Mouse (Mus musculus): ENCODE measurements around the gene Gna13.

Gene Gna13

GRCm38 (mm10) chr11:109349652-109350316, 12.8 kb upstream of the Gna13 start:
- no peak for DNase-seq (ENCODE audit: low spot score in 2 of 2)

- no peak for DNase-seq (ENCODE audit: low spot score in 2 of 2)
Observed at GRCm38 (mm10) chr11:109350317-109350714, 12.3 kb upstream of the Gna13 start.

DNA sequence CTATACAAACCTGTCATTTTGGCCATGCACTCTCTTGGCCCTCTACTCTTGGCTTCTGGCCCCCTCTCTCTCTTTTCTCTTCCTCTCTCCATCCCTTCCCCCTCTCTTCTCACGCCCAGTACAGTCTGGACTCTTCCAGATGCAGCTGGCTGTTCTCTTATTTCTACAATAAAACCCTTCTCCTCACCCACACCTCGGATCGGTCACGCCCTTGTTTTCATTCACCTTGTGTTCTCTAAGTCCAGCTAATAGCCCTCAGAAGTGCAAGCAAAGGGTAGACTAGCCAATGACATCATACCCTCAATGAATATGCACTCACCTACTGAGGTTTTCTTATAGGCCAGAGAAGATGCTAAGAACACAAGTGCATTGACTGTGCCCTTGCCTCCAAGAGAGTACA, 11.1 kb upstream of the Gna13 start:
- DNase-seq (ENCODE audit: low spot score in 2 of 2) = no peak

GRCm38 (mm10) chr11:109353391-109354235, 9.0 kb upstream of the Gna13 start:
- no peak for DNase-seq (ENCODE audit: low spot score in 2 of 2)

DNA sequence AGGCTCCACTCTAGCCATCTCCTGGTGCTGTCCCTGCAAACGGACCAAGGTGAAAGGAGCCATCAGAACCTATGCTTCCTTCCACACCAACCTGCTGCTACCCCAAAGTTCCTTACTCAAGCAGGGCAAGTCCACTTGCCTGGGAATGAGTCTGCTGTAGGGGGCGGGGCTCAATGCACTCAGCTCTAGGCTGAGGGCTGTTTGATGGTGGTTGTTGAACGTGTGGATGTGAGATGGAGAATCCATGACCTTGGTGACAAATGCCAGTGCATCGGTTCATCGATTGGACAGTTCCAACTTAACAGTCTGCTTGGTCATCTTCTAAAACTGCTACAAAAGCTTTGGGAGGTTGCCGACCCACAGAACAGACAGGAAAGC, 8.4 kb upstream of the Gna13 start:
- DNase-seq (ENCODE audit: low spot score in 2 of 2) = no peak

DNA sequence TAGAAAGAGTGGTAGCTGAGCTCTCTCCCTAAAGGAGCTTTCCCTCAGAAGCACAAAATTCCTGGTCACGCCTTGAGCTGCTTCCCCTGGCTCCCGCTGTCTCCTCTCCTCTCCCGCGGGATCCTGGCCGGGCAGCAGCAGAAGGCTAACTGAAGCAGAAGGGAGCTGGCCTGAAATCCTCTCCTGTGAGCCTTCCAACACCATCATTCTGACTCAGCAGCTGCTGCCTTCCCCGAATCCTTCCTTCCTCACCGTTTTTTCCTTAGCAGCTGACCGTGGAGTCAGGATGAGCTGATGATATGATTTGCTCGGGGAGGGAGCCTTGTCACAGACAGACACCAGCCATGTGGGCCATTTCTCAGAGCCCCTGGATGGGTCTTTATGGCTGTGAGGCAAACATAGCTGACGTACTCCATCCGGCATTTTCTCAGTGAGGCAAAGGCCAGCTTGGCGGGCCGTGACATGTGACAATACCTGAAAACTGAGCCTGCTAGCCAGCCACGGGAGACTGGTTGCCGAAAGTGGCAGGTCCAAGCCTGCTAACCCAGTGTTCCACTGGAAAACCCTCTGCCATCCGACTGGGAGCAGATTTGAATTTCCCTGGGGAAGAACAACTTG, 6.8 kb upstream of the Gna13 start:
- peak in 1 of 2 experiments; percentile 53 for DNase-seq (ENCODE audit: low spot score in 2 of 2)

DNA sequence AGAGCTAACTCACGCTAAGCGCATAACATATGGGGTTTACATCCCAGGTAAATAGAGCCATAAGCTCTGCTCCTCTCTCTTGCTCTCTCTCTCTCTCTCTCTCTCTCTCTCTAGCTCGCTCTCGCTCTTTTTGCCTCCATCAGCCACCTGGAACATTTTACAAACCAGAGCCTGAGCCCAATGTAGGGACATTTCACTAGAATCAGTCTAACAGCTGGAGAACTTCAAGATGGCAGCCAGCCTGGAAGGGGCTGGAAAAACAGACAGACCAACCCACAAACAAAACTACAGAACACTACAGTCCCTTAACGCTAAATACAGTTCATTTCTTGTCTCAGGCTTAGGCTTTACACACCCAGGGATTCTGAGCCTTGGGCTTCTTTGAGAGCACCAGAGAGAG, 5.5 kb upstream of the Gna13 start:
- DNase-seq (ENCODE audit: low spot score in 2 of 2) = no peak

GRCm38 (mm10) chr11:109358549-109358948, 4.1 kb upstream of the Gna13 start:
- no peak for DNase-seq (ENCODE audit: low spot score in 2 of 2)

DNA sequence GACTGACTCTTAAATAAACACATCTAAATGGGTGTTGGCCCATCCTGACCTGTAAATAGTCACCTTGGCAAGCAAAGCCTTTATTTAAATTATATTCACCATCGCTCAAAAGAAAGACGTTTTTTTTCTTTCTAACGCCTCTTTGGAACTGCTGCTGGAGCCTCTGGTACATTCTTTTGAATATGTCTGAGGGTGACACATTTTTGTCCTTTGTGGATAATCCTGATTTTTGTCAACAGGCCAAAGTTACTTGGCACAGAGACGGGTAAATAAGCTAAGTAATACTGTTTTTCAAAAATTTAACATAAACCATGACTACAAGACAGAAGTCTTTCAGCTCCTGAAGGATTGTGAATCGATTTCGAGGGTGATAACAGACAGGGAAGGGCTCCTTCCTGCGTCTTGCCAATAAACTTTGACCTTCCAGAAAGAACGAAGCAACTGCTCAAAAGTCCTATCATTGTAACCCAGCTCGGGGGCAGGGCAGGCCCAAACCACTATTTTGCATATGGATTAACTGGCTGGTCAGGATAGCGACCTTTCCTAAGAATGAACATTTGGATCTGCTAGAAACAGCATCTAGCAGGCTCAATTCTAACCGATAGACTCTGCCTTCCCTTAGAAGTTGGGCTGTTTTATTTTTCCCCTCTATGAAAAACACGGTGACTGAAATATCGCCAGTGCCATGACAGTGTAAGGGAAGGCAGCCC, 3.4 kb upstream of the Gna13 start:
- DNase-seq (ENCODE audit: low spot score in 2 of 2) = no peak

GRCm38 (mm10) chr11:109360102-109360501, 2.5 kb upstream of the Gna13 start:
- no peak for DNase-seq (ENCODE audit: low spot score in 2 of 2)

DNA sequence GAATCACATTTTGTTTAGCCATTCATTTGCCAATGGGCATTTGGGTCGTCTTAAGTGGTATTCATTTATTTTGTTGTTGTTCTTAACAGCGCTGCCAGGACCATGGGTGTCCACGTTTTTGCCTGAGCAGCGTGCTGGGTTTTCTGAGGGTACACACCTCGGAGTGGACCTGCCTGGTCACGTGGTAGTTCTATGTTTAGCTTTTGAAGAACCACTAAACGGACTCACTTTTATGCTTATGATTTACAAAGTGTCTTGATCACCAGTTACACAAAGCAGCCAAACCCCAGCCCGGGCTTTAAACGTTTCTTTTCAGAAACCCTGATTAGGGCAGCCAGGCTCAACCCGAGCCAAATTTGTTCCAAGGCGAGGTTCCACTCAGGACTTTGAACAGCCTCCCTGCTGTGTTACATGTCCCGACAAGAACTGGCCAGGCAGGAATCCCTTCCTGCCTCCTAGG, 2.0 kb upstream of the Gna13 start:
- no peak for DNase-seq (ENCODE audit: low spot score in 2 of 2)

DNA sequence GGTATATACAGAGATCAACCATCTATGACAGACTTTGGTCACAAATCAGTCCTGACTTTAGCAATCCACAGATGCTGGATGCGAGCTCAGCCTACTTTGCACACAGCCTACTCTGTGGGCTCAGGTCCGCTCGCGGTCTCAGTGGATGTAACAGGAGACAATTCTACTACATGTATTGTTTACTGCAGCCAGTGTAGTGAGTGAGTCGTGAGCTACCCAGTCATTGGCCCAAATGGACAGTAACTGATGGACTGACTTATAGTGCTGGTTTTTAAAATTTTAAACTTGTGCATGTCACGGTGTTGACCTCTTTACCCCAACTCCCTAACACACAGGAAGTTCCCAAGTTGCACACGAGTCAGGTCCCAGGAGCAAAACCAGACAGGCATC, 1.4 kb upstream of the Gna13 start:
- no peak for DNase-seq (ENCODE audit: low spot score in 2 of 2)

DNA sequence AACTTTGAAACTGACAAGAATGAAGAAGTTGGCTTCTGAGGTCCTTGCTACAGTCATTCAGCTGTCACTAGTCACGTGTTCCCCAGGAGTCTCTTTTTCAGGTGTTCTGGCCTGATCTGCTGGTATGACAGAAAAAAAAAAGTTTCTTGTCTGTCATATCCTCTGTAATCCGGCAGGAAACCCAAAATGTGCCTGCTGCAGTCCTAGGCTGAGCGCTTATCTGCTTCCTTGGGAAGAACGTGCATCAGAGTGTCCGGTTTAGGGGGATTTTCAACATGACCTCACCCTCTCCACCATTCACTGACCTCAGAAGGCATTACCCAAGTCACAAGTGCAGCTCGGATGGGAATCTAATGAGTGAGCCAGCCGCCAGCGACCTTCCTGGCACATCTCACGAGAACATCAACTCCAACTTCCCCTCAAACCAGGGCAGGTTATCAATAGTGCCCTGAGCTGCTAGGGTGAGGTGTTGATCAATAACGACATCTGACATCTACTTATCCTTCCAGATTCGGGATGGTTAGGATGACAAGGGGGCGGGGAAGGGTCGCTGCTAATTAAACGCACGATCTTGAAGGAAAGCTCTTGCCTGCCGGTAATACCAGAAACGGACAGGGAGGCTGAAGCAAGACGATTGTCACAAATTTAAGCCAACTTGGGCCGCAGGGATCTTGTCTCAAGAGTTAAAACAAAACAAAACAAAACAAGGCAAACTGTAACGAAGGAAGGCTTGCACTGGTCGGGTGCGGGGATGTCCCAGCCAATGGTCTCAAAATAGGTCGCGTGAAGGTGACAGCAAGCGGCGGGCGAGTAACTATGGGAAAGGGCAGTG, 784 bp upstream of the Gna13 start:
- no peak for DNase-seq (ENCODE audit: low spot score in 2 of 2)

DNA sequence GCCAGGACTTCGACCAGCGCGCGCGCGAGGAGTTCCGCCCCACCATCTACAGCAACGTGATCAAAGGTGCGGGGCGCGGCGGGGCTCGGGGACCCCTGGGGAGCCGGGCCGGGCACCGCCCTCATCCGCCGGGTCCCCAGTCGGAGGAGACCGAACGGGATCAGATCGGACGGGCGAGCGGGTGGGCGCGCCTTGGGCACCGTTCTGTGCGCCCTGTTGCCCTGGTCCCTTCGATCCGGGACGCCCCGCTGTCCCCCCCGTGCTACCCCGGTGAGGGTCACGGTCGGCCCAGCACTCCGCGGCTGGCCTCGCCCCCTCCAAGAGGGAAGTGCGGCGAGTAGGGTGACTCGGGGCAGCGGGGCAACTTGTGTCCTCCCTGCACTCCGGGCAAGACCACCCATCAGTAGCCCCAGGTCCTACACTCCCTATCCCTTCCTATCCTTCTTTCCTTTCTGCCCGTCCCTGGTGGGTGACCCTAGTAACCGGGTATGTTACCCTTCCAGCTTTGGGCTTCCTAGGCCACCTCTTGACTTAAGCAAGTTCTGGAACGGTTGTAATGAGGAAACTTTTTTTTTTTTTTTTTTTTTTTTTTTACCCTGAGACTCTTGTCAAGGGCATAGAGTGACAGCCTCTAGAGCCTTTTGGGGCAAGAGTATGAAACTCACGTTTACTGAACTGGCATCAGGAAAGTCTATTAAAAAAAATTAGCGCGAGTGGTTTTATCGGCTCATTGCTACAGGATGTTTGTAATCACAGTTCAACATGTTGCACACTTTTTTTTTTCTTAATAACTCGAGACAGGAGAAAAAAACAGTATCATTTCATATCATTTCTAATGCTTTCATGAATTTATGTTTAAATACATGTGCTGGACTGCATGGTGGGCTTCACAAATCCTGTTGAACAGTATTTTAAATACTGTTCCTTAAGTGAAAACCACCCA, 831 bp downstream of the Gna13 start:
- peak; percentile 41 to 48 for DNase-seq (ENCODE audit: low spot score in 2 of 2)

DNA sequence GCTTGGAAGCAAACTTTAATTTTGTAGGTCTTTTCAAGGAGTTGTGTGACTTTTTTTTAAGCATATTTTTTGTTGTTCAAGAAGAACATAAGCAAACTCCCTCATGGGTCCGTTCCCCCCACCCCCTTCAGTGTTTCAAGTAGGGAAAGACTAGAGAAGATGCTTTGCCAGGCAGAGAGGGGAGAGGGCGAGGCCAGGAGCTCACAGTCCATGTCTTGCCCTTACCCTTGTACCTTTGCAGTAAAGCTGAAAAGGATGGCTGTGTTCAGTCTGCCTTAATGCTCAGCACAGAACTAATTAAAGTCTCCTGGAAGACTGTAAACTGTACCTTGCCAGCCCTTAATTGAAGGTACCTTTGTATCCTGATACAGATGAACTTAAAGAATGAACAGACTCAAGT, 1.7 kb downstream of the Gna13 start:
- no peak for DNase-seq (ENCODE audit: low spot score in 2 of 2)

GRCm38 (mm10) chr11:109364881-109365280, 2.2 kb downstream of the Gna13 start:
- DNase-seq (ENCODE audit: low spot score in 2 of 2) = no peak

GRCm38 (mm10) chr11:109365818-109366217, 3.2 kb downstream of the Gna13 start:
- DNase-seq (ENCODE audit: low spot score in 2 of 2) = no peak

DNA sequence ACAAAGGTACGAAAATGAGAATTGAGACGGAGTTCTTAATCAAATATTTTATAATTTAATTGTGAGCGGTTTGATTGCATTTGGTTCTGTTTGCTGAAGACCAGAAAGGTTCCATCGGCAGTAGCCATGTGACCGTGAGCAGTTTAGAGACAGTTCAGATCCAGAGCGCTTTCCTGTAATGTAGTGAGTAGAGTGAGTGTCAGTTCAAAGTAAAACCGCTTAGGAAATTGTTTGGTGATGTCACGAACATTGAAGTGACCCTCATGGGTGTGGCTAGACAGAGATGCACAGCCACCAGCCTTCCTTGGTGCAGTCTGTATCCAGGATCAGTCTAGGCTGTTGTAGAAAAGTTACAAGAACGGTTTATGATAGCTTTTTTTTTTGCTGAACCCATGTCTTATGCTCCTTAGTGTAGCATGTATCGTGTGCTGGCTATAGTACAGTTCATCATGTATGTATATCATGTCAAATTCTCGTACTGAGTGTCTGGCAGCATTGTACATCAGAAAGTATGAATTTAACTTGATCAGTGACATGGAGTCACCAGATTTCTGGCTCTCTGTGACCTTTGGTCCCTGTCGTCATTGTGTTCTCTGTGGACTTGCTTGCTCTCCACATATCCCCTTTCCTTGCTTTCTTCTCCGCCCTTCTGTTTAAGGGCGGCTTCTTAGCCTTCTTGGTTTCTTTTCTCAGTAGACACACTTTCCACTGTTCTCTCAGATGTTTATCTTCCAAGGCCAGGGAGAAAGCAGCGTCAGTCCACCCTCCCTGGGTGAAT, 4.4 kb downstream of the Gna13 start:
- no peak for DNase-seq (ENCODE audit: low spot score in 2 of 2)

DNA sequence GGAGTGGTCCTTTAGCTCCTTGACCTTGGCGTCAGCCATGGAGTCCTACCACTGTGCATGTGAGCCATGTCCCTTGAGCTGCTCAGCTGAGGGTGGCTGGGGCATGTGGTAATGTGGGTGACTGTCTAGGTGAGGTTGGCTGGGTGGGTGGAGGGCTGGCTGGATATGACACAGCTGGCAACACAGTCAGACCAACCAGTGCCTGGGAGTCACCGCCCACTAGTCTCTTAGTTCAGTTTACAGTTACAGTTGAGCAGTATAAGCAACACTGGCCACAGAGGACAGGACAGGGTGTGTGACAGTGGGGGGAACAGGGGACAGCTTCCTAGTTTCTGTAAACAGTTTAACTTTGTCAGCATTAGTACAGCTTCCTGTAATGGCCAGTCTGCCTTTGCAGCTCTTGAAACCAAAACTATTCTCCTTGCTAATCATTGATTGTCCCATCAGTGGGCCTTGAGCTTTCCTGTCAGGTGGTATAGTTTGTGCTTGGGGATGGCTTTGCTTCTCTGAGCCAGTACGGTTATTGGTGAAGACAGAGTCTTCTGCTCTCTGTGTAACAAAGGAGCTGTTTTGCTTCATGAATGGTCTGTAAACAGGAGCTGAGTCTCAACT, 6.5 kb downstream of the Gna13 start:
- no peak for DNase-seq (ENCODE audit: low spot score in 2 of 2)

All from urinary bladder, postnatal 36 days (tissue).